Mouse (Mus musculus) brain, embryonic 14.5 days (tissue): ENCODE measurements around the gene Olfr313. TPM values are rescaled to one million over a fixed set of nuclear protein-coding genes. Genes with fewer than 3 reads are reported as not detected.
"Not testable (repeated sequence)": the region's sequence is repeated elsewhere in the genome, so short reads cannot be mapped to it uniquely, and the experiment has no call there.

ENCODE experiments used
- DNase-seq: peaks from one replicate; pipeline ENCODE4 v3.0.0-alpha.2; 2011; ENCODE audit warnings: low read depth
- CTCF ChIP-seq: fragments of 200-500 bp; IDR thresholded peaks from 2 replicates; pipeline ENCODE4 v1.5.1; 2012; ENCODE audit warnings: inconsistent platforms, mild to moderate bottlenecking, moderate library complexity, borderline replicate concordance; ENCODE audit not compliant: insufficient read depth, insufficient read length; ENCODE audit errors: extremely low read depth
- POLR2A ChIP-seq: fragments of 200-500 bp; IDR thresholded peaks from 2 replicates; pipeline ENCODE4 v1.6.1; 2012; ENCODE audit warnings: mild to moderate bottlenecking, inconsistent platforms, borderline replicate concordance; ENCODE audit not compliant: poor library complexity, insufficient read depth, insufficient read length, severe bottlenecking; ENCODE audit errors: extremely low read depth
- polyA plus RNA-seq: library from polyadenylated mRNA; depleted of rRNA; stranded (reverse); fragments of >200 nt; gene quantifications from 2 replicates; pipeline ENCODE4 v1.2.3, GENCODE M21; 2012

Gene Olfr313
- polyA plus RNA-seq, 1 experiment: not detected

DNA sequence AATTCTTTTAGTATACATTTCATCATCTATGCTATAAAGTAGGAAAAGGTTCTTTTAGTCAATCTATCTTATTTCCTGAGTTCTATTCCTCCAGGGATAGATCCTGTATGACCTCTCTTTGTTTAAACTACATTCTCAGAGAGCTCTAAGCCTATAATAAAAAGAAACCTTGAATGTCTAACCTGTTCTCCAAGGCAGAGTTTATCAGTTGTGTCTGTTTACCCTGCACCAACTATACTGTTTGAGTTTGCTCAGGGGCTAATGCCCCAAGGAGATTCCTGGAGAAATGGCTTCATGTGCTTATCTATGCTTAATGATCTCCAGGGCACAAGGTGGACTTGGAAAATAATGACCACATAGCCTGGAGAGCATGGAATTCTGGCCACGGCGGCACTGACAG lies 10.4 kb upstream of the Olfr313 start:
- TF ChIP-seq CTCF: no peak
- no peak for TF ChIP-seq POLR2A
- DNase-seq: no peak

GRCm38 (mm10) chr11:58812001-58812400 lies 2.8 kb upstream of the Olfr313 start:
- TF ChIP-seq CTCF (peak; percentile 39; the same call in 1 of the 2 replicates), POLR2A (no peak)
- DNase-seq: no peak

- TF ChIP-seq POLR2A: no peak
- no peak for DNase-seq
Measured at GRCm38 (mm10) chr11:58815676-58816075, 876 bp downstream of the Olfr313 start.

DNA sequence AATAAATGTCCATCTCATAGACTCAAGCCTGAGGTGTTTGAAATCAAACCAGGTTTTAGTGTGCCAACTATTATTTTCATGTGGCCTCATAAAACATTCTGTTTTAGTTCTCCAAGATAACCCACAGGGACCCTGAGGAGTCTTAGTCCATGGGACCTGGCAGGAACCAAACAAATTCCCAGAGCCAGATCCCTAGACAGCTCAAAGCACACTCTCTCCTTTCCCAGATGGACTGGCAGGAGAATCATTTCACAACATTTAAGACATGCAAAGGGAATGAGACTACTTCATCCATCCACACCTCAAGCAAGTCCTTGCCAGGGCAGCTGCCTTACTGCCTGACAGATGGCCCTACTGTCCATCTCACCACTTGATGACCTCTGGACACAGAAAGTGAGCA lies 14.1 kb downstream of the Olfr313 start, which contains the start of gene Olfr312:
Olfr312 (plus strand) TSS at position 301 of the 400 bp plus-strand sequence.
- DNase-seq: not testable (repeated sequence)

GRCm38 (mm10) chr11:58829764-58830163 lies 15.0 kb downstream of the Olfr313 start:
- no peak for DNase-seq
- TF ChIP-seq CTCF: no peak
- TF ChIP-seq POLR2A: no peak

DNA sequence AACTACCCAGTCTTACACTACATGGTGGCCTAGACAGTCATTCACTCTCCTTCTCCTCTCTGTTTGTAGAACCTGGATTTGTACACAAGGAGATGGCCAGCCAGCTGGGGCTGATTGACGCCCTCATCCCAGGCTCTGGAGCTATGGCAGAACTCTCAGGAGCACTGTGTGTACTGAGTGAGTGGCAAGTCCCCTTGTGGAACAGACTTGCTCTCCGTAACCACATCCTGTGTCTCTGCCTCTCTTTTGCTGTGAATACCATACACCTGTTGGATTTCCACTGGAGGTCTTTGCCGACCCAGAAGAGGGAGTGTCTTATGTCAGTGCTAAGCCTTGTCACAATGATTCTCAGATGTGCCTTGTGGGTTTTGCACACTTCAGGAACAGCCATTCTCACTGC lies 17.7 kb downstream of the Olfr313 start:
- not testable (repeated sequence) for DNase-seq

DNA sequence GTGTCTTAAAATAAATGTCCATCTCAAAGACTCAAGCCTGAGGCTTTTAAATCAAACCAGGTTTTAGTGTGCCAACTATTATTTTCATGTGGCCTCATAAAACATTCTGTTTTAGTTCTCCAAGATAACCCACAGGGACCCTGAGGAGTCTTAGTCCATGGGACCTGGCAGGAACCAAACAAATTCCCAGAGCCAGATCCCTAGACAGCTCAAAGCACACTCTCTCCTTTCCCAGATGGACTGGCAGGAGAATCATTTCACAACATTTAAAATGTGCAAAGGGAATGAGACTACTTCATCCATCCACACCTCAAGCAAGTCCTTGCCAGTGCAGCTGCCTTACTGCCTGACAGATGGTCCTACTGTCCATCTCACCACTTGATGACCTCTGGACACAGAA lies 24.2 kb downstream of the Olfr313 start, which contains the start of gene Olfr311:
Olfr311 (plus strand) TSS at position 301 of the 400 bp plus-strand sequence.
- DNase-seq: not testable (repeated sequence)

DNA sequence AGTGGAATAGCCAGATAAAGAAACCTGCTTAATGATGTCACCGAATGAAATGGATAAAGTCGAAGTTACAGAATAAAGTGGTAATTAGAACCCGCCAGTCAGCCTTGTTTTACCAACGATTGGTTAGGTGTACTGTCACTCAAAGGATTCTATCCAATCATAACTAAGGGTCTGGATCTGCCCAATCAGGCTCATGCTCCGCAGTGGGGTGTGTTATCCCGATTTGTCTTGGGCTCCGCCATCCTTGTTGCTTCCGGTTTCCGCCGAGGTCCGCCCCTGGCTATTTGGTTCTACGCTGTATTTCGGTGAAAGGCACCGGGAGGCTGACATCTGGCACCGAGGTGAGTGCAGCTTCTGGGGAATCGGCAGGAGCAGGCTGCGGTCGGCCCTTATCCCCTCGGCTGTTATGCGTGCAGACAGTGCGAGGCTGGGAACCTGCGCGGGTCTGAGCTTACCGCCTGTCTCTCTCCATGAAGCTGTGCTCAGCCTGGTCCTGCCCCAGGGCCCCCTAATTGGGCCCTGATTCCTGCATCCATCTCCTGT lies 32.2 kb downstream of the Olfr313 start, which contains the start of gene Gm12258:
Gm12258 (plus strand) TSS at position 240 of the 543 bp plus-strand sequence.
- DNase-seq: peak; percentile 99
- TF ChIP-seq CTCF: no peak
- TF ChIP-seq POLR2A: peak; percentile 31; the same call in 1 of the 2 replicates

DNA sequence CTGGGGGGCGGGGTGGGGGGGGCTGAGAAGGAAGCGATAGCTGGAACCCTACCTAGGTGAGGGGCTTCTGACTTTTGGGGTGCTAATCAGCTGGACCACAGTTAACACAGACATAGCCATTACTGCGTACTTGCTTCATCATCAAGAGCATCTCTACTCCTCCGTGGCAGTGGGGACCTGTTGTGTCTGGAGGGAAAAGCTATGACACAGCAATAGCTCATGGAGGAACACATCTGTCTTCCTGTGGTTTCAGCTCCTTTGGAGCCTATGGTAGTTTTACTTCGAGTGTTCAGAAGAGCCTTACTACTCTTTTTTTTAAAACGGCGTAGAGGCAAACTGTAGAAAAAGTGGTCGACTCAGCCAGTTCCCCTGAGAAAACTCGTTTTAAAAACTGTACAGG lies 32.8 kb downstream of the Olfr313 start:
- no peak for DNase-seq
- TF ChIP-seq CTCF (no peak), POLR2A (no peak)

GRCm38 (mm10) chr11:58849731-58850130 lies 34.9 kb downstream of the Olfr313 start:
- DNase-seq: no peak
- TF ChIP-seq CTCF: no peak
- no peak for TF ChIP-seq POLR2A

DNA sequence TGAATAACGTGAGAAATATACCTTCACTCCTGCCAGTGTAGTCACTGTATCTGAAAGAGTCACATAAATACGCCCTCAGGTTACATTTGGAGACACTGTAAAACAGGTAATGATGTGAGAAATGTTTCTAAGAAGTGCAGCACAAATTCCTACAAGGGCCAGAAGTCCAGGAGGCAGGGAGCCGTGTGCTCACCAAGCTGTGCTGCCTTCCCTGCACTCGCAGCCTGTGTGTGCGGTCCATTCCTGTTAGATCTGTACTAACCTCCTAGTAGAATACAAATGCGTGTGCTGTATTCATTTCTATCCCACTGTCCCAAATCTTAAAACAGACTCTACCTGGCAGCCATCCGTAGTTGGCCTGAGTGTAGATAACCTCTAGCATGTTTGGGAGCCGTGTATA lies 45.9 kb downstream of the Olfr313 start:
- no peak for TF ChIP-seq CTCF
- no peak for TF ChIP-seq POLR2A
- DNase-seq: no peak

DNA sequence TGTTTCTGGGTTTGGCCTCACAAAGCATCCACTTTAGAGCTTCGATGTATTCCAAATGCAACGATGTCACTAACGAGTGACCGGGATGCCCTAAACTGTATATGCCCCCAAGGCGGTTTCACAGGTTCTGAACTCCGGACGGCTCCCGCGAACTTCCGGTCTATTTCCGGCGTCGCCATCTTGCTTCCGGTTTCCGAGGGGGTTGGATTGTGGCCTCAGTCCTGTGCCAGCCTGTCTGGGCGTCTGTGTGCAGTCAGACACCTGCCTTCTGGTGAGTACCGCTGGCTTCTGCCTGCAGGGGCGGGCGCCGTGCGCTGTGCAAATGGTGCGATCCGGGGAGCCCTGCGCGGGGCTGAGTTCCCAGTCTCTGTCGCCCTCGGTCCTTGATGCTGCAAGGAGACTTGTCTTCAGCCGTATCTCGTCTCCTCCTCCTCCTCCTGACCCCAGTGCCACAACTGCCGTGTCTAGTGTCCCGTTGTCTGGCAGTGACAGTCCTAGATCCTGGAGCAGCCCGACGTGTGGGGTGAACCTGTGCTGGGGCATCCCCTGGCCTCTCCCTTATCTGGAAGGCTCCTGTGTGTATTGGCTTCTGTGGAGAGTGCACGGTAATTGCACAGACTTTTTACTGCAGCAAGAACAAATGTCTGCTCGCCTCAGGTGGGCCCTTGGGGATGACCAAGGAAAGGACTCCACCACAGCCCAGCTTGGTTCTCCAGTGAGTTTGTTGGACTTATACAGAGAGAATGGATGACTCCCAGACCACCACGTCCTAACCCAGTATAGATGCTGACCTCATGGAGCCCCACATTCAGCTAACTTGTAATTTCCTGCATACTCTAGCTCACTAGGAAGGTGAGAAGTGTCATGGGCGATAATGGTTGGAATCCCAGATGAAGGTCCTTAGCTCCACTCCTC lies 52.5 kb downstream of the Olfr313 start, which contains the start of gene 2810021J22Rik:
2810021J22Rik (plus strand) TSS at position 178 of the 915 bp plus-strand sequence.
- peak; percentile 92 for DNase-seq
- TF ChIP-seq CTCF (no peak), POLR2A (0 out of 2 replicates have a peak, but pooled peaks have one; percentile 9)
